Mouse (Mus musculus) heart, embryonic 16.5 days (tissue): Measurements from ENCODE around the gene Rab36. TPM values are rescaled to one million over a fixed set of nuclear protein-coding genes. Genes with fewer than 3 reads are reported as not detected.

ENCODE experiments used
- ATAC-seq: fragments of 200-750 bp; cut with Nextera tagmentation; replicated peaks from 2 replicates; pipeline ENCODE4 v1.8.0; 2017; ENCODE audit warnings: moderate number of reproducible peaks; ENCODE audit not compliant: insufficient read depth, low FRiP score; ENCODE audit errors: extremely low read depth
- H3K27ac ChIP-seq: fragments of 300-500 bp; sonication (generic); 2 replicates; pipeline ENCODE4 v1.5.1; 2014; ENCODE audit warnings: mild to moderate bottlenecking, low read length, control low read depth, moderate library complexity
- H3K27me3 ChIP-seq: fragments of 300-500 bp; sonication (generic); 2 replicates; pipeline ENCODE4 v1.6.1; 2014; ENCODE audit warnings: low read length, mixed read lengths; ENCODE audit not compliant: control insufficient read depth, insufficient read depth
- H3K36me3 ChIP-seq: fragments of 300-500 bp; sonication (generic); 2 replicates; pipeline ENCODE4 v1.6.1; 2014; ENCODE audit not compliant: control insufficient read depth, insufficient read depth
- H3K4me1 ChIP-seq: fragments of 300-500 bp; sonication (generic); 2 replicates; pipeline ENCODE4 v1.6.1; 2014; ENCODE audit warnings: low read length, mixed read lengths; ENCODE audit not compliant: control insufficient read depth, insufficient read depth
- H3K4me2 ChIP-seq: fragments of 300-500 bp; sonication (generic); 2 replicates; pipeline ENCODE4 v1.6.1; 2014; ENCODE audit warnings: low read depth, mild to moderate bottlenecking, control low read depth, low read length
- H3K4me3 ChIP-seq: fragments of 300-500 bp; sonication (generic); 2 replicates; pipeline ENCODE4 v1.5.1; 2014; ENCODE audit warnings: mild to moderate bottlenecking, control low read depth, low read length
- H3K9ac ChIP-seq: fragments of 300-500 bp; sonication (generic); 2 replicates; pipeline ENCODE4 v1.6.1; 2014; ENCODE audit warnings: low read length, control low read depth
- H3K9me3 ChIP-seq: fragments of 300-500 bp; sonication (generic); replicated peaks from 2 replicates; pipeline ENCODE4 v1.6.1; 2016; ENCODE audit warnings: low read length; ENCODE audit not compliant: control insufficient read depth
- WGBS: fragments of 180-500 bp; shearing (Covaris S2); extraction: QIAGEN DNeasy Blood & Tissue Kit; methylation state at CpG from one replicate; pipeline ENCODE4 v1.1.7; 2014; 5-methylcytosine and 5-hydroxymethylcytosine counted together
- polyA plus RNA-seq: library from polyadenylated mRNA; unstranded; fragments of >200 nt; fragmentation: Nextera tagmentation; extraction: Ambion mirVana; gene quantifications from 2 replicates; pipeline ENCODE4 v1.2.1, GENCODE M21; 2015

Rab36 gene
- polyA plus RNA-seq, 1 experiment from 2014 or later = 1.7 TPM

DNA sequence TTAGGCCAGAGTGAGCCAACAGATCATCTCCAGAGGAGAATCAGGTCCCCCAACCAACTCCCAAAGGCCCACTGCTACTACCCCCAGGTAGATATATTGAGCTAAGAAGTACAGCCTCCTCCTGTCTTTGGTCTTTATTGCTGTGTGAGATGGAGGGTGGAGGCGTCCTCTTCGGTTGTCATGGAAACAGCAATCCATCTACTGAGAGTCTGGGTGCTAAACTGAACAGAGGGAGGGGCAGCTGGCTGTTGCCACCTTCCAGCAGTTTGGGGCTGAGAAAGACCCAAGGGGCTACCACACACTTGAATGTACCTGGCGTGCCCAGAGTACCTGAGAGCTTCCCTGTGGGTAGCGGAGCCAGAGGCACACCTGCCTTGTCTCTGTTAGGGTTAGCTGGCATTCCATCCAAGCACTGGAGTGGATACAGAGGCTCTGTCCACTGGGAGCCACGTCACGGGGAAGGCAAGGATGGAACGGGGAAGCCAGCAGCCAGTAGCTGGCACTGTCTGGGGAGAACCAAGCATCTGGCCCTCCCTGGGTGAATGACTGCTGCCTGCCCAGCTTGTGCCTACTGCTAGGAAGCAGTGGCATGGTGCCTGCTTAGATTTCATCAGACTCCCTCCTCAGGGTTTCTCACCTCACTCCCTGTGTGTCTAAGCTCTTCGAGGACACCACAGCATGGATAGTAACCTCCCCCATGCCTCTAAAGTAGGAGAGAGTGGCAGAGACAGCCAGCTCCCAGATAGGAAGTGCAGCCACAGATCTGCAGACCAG lies 29.8 kb upstream of the Rab36 start:
- Histone ChIP-seq H3K27me3 (0 out of 2 replicates have a peak, but pooled peaks cover 2% of the 10 kb centered on the region), H3K9ac (no peak overlapping the region), H3K9me3 (no peaks in the 10 kb centered on the region), H3K36me3 (no peaks in the 10 kb centered on the region), H3K4me3 (no peak overlapping the region), H3K4me1 (no peaks in the 10 kb centered on the region), H3K4me2 (no peak overlapping the region), H3K27ac (no peak overlapping the region)
- no peak for ATAC-seq
- WGBS = 68% methylated on average over 8 of the region's 8 CpGs

DNA sequence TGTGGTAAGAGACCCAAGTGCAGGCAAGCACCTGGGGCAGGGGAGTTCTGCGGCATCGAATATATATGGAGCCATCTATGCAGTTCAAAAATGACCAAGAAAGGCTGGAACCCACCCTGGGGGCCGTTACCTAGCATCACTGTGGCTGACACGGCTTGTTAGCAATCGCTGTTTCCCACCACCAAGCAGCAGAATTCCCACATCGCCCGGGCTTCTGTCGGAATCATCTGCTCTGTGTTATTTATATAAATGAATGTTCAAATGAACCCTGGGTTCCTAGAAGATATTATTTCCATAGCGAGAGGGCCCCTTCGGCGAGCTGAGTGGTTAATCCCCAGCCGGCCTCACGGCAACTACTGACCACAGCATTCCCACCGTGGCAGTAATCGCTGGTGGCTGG lies 26.2 kb upstream of the Rab36 start:
- no peak for ATAC-seq
- Histone ChIP-seq H3K4me3 (no peak overlapping the region), H3K9ac (no peak overlapping the region), H3K9me3 (no peaks in the 10 kb centered on the region), H3K27ac (no peak overlapping the region), H3K27me3 (0 out of 2 replicates have a peak, but pooled peaks cover 2% of the 10 kb centered on the region), H3K4me1 (no peaks in the 10 kb centered on the region), H3K36me3 (no peaks in the 10 kb centered on the region), H3K4me2 (no peak overlapping the region)
- WGBS = 86% methylated on average over 15 of the region's 15 CpGs

DNA sequence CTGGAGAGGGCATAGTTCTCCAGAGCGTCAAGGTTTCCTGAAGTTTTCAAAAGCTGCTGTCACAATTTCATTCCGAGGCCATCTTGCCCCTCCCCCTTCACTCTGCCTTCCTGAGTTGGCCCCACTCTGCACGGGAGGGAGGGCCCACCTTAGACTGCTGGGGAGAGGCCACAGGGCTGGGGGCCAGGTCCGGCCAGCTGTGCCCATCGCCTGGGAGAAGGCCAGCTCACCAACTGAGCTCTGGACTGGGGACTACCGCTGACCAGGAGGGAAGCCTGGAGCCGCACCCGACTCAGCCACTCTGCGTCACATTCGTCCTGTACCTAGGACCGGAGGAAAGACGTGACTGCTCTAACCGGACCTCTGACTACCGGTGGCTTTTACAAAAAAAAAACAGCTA lies 21.4 kb upstream of the Rab36 start:
- no peak overlapping the region for H3K4me3 ChIP-seq
- H3K9me3 ChIP-seq = no peaks in the 10 kb centered on the region
- no peaks in the 10 kb centered on the region for H3K36me3 ChIP-seq
- H3K4me1 ChIP-seq = no peaks in the 10 kb centered on the region
- peaks cover 2% of the 10 kb centered on the region; the same call in 1 of the 2 replicates for H3K27me3 ChIP-seq
- 68% methylated on average over 14 of the region's 14 CpGs for WGBS
- H3K27ac ChIP-seq = no peak overlapping the region
- no peak for ATAC-seq
- no peak overlapping the region for H3K4me2 ChIP-seq
- H3K9ac ChIP-seq = no peak overlapping the region

DNA sequence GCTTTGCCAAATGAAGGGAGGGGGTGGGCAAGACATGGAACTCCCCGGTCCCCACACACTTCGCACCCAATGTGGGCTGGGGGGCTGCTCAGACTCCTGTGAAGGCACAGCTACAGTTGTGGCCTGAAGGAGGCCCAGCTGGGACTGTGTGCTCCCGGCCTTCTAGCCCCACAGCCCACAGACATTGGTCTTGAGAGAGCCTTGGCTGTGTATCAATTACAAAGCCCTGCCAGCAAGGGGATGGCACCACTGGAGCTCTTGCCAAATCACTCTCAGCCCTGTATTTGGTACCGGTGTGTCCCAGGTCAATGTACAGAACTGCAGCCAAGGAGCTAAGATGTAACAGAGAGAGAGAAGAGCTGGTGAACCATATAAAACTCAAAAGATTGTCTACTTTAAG lies 20.4 kb upstream of the Rab36 start:
- Histone ChIP-seq H3K9ac (no peak overlapping the region), H3K4me2 (no peak overlapping the region), H3K27ac (no peak overlapping the region), H3K4me1 (no peaks in the 10 kb centered on the region), H3K9me3 (no peaks in the 10 kb centered on the region), H3K36me3 (no peaks in the 10 kb centered on the region), H3K27me3 (peaks cover 6% of the 10 kb centered on the region), H3K4me3 (no peak overlapping the region)
- ATAC-seq = no peak
- WGBS = 78% methylated on average over 4 of the region's 4 CpGs

DNA sequence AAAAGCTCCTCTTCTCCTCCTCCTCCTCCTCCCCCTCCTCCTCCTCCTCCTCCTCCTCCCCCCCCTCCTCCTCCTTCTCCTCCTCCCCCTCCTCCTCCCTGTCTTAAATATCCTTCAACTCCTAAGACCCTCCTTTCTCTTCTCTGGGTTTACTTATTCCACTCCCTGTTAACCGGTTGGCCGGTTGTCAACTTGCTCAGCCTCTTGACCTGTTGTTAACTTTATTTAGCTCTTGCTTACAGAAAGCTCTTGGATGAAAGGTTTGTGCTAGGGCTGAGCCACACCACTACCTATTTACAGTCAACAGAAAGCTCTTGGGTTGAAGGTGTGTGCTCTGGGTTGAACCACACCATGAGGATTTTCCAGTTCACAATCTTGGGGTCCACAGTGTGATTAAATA lies 16.6 kb upstream of the Rab36 start:
- no peak overlapping the region for H3K27ac ChIP-seq
- no peak overlapping the region for H3K9ac ChIP-seq
- H3K36me3 ChIP-seq = no peaks in the 10 kb centered on the region
- no peak overlapping the region for H3K4me2 ChIP-seq
- ATAC-seq = no peak
- H3K4me3 ChIP-seq = no peak overlapping the region
- 54% methylated on average over 2 of the region's 2 CpGs for WGBS
- H3K27me3 ChIP-seq = peaks cover 6% of the 10 kb centered on the region
- peaks cover 5% of the 10 kb centered on the region for H3K9me3 ChIP-seq
- H3K4me1 ChIP-seq = no peaks in the 10 kb centered on the region

DNA sequence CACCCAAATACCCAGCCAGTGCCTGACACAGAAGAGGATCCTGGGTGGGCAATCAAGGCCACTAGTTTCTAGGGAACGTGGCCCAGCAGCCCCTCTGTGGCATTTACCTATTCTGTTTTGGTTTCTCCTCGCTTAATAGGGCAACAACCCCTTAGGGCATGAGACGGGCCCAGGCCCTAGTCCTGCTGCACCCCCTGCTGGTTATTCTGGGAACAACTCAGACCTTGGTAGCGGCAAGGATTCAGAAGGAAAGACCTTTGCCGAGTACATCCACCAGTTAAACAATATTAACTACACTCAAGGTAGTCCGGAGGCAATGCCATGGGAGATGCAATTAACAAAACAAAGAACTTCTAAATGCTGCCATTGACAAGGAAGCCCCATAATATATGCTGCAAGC lies 15.7 kb upstream of the Rab36 start:
- Histone ChIP-seq H3K4me3 (no peak overlapping the region), H3K4me1 (no peaks in the 10 kb centered on the region), H3K4me2 (no peak overlapping the region), H3K9ac (no peak overlapping the region), H3K9me3 (peaks cover 5% of the 10 kb centered on the region), H3K36me3 (no peaks in the 10 kb centered on the region), H3K27me3 (peaks cover 6% of the 10 kb centered on the region), H3K27ac (no peak overlapping the region)
- 9% methylated on average over 6 of the region's 6 CpGs for WGBS
- ATAC-seq = no peak

DNA sequence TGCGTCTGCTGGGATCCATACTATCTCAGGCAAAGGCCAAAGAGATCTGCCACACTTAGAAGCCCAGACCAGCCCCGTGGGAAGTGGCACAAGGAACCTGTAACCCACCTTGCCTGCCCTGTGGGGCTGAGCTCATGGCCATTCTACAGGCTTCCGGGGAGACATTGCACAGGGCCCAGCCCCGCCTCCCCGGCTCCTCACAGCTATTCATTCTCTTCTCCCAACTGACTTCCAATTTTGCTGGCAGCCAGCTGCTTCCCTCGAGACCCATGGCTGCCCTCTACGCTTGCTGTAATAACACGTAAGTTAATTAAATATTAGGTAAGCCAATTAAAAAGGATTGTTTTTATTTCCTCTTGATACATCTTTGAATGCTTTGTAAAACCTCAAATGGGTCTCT lies 10.4 kb upstream of the Rab36 start:
- WGBS = 69% methylated on average over 8 of the region's 8 CpGs
- Histone ChIP-seq H3K27ac (no peak overlapping the region), H3K9me3 (peaks cover 5% of the 10 kb centered on the region), H3K4me1 (no peaks in the 10 kb centered on the region), H3K4me2 (no peak overlapping the region), H3K27me3 (peaks cover 3% of the 10 kb centered on the region; the same call in 1 of the 2 replicates), H3K9ac (no peak overlapping the region), H3K36me3 (no peaks in the 10 kb centered on the region), H3K4me3 (no peak overlapping the region)
- no peak for ATAC-seq

DNA sequence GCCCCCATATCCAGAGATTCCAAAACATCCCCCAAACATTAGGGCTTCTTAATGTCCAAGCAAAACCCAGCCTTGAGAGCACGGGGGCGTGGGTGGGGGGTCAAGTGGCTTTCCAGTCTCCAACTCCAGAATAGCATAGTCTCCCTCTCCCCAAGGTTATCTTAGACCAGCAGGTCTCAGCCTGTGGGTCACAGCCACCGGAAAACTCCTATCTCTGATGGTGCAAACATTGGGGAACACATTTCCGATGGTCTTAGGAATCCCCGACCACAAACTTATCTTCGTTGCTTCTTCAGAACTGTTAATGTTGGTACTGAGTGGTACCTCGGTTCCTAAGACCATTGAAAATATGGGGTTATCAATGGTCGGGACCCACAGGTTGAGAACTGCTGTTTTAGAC lies 8.1 kb upstream of the Rab36 start:
- Histone ChIP-seq H3K4me2 (no peak overlapping the region), H3K27ac (no peak overlapping the region), H3K4me1 (peaks cover 2% of the 10 kb centered on the region), H3K36me3 (no peaks in the 10 kb centered on the region), H3K9me3 (no peaks in the 10 kb centered on the region), H3K4me3 (no peak overlapping the region), H3K9ac (no peak overlapping the region), H3K27me3 (0 out of 2 replicates have a peak, but pooled peaks cover 3% of the 10 kb centered on the region)
- 72% methylated on average over 8 of the region's 8 CpGs for WGBS
- no peak for ATAC-seq

DNA sequence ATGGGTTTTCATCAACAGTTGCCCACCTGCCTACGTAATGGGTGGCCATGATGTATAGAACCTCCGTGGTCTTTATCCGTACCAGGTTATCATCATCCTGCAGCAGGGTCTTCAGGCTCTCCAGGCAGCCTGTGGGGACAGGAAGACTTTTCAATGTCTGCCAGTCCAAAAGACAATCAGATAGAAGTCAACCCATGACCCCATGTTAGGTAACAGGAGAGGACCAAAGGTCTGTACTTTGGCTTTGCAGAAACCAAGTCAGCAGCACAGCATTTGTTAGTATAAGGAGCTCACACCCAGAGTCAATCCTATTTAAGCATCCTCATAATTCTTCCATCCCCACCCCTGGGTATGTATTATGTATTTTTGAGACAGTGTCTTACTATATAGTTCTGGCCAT lies 7.2 kb upstream of the Rab36 start:
- Histone ChIP-seq H3K4me2 (no peak overlapping the region), H3K4me3 (no peak overlapping the region), H3K27me3 (0 out of 2 replicates have a peak, but pooled peaks cover 3% of the 10 kb centered on the region), H3K27ac (no peak overlapping the region), H3K4me1 (peaks cover 2% of the 10 kb centered on the region), H3K9me3 (no peaks in the 10 kb centered on the region), H3K9ac (no peak overlapping the region), H3K36me3 (no peaks in the 10 kb centered on the region)
- 98% methylated on average over 3 of the region's 3 CpGs for WGBS
- ATAC-seq = no peak
